Mouse (Mus musculus) bone marrow, adult 2 months (tissue): ENCODE measurements around the gene Cep89. TPM values are rescaled to one million over a fixed set of nuclear protein-coding genes. Genes with fewer than 3 reads are reported as not detected.

ENCODE experiments used
- H3K27ac ChIP-seq: fragments of 200-500 bp; 2 replicates; pipeline ENCODE4 v1.5.1; 2012; ENCODE audit warnings: low read depth, mild to moderate bottlenecking, control low read depth, inconsistent platforms, low read length; ENCODE audit not compliant: control insufficient read depth, poor library complexity, insufficient read depth
- H3K4me1 ChIP-seq: fragments of 200-500 bp; 2 replicates; pipeline ENCODE4 v1.6.1; 2011; ENCODE audit warnings: low read length; ENCODE audit not compliant: control insufficient read depth, insufficient read depth
- H3K4me3 ChIP-seq: fragments of 200-500 bp; replicated peaks from 2 replicates; pipeline ENCODE3; 2011; ENCODE audit warnings: mild to moderate bottlenecking, low read depth, low read length, control low read depth; ENCODE audit not compliant: control insufficient read depth
- CTCF ChIP-seq: fragments of 200-500 bp; IDR thresholded peaks from 2 replicates; pipeline ENCODE4 v1.5.1; 2011; ENCODE audit warnings: low read length, control low read depth; ENCODE audit not compliant: control insufficient read depth, insufficient read depth
- POLR2A ChIP-seq: fragments of 200-500 bp; IDR thresholded peaks from 2 replicates; pipeline ENCODE4 v1.6.1; 2011; ENCODE audit warnings: low read depth, mild to moderate bottlenecking, control low read depth, low read length, borderline replicate concordance; ENCODE audit not compliant: control insufficient read depth
- WGBS: fragments of 180-500 bp; shearing (Covaris S2); methylation state at CpG from one replicate; pipeline ENCODE4 v1.1.7; 2018; 5-methylcytosine and 5-hydroxymethylcytosine counted together
- polyA plus RNA-seq: library from polyadenylated mRNA; stranded (reverse); fragments of >200 nt; gene quantifications from 2 replicates; pipeline ENCODE4 v1.2.4, GENCODE M21; 2011; ENCODE audit warnings: low replicate concordance; ENCODE audit not compliant: missing spikeins, insufficient read depth, insufficient read length

Gene Cep89
- polyA plus RNA-seq, 1 experiment = 54.7 TPM

DNA sequence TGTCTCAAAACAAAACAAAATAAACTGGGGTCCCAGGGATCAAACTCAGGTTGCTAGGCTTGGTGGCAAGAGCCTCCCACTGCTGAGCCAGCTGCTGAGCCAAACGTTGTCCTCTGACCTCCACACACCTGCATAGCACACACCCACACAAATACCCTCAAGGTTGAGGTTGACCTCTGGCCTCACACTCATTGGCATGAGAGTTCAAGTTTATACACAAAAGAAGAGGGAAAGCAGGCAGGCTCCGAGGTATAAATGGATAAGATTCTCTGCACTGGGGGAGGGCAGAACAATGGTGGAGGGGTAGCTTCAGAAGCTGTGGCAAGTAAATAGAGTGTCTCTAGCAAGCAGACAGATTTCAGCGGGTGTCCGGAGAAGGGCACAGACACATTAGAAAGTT, 50.7 kb downstream of the Cep89 start:
- WGBS = 67% methylated on average over 4 of the region's 4 CpGs
- no peaks in the 10 kb centered on the region for H3K4me1 ChIP-seq
- TF ChIP-seq POLR2A (no peak), CTCF (no peak)
- H3K4me3 ChIP-seq = no peak overlapping the region
- H3K27ac ChIP-seq = no peak overlapping the region

DNA sequence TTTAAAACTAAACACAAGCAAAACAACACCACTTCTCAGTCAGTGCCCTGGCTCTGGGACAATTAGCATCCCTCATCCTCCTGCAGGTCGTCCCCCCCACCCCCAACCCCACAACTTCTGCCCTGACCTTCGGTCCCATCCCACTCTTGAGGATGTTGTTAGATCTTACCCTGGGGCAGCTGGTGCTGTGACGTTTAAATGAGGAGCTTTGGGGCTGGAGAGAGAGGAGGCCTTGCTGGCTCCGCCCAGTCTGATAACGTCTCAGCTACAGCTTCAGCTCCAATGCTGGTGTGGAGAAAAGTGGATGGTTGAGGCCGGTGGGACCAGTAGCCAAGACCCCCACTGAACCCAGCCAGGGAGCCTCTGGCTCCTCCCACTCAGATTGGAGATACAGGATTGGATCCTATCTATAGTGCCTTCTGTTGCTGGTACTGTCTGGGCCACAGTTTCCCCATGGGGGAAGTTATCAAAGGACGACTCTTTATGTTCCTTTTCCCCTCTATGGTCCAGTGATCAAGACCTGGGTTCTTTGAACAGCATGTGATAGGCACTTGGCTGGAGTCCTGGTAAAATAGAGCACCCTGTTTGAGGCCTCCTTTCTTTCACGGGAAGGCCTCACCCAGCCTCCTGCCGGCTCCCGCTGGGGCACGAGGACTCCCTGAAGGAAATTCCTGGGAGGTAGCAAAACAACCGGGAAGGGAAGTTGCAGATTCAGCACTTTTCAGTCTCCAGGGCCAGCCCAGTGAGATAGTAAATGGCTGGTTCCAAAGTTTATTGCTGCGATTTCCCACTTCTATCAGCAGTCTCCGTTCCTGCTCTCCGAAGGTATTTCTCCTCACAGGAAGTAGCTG, 51.4 kb downstream of the Cep89 start, which contains the start of gene Slc7a9:
Gene Slc7a9, plus strand, starts transcription at position 801 of the 851 bp plus-strand sequence.
- no peaks in the 10 kb centered on the region for H3K4me1 ChIP-seq
- no peak within 1 kb of the TSS for H3K27ac ChIP-seq
- WGBS = 34% methylated on average over 15 of the region's 15 CpGs
- no peak within 1 kb of the TSS for H3K4me3 ChIP-seq
- TF ChIP-seq POLR2A (no peak), CTCF (no peak)

DNA sequence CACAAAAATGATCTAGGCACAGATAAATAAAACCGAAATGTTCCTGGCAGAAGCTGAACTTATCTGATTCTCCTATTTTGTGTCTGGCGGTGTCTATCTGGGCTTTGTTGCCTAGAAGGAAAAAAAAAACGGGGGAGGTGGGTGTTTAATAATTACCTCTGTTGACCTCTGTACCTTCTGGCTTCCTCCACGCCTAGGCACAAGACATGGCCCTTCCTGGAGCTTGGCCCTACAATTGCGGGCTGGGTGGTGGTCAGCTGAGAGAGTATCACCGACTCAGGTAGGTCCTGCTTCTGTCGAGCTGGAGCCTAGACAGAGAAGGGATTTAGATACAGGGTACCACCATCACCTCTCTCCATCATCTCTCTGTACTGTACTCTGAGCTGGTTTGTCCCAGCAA, 52.0 kb downstream of the Cep89 start:
- Histone ChIP-seq H3K4me3 (no peak overlapping the region), H3K27ac (no peak overlapping the region), H3K4me1 (no peaks in the 10 kb centered on the region)
- WGBS = 73% methylated on average over 7 of the region's 7 CpGs
- no peak for TF ChIP-seq POLR2A
- no peak for TF ChIP-seq CTCF

DNA sequence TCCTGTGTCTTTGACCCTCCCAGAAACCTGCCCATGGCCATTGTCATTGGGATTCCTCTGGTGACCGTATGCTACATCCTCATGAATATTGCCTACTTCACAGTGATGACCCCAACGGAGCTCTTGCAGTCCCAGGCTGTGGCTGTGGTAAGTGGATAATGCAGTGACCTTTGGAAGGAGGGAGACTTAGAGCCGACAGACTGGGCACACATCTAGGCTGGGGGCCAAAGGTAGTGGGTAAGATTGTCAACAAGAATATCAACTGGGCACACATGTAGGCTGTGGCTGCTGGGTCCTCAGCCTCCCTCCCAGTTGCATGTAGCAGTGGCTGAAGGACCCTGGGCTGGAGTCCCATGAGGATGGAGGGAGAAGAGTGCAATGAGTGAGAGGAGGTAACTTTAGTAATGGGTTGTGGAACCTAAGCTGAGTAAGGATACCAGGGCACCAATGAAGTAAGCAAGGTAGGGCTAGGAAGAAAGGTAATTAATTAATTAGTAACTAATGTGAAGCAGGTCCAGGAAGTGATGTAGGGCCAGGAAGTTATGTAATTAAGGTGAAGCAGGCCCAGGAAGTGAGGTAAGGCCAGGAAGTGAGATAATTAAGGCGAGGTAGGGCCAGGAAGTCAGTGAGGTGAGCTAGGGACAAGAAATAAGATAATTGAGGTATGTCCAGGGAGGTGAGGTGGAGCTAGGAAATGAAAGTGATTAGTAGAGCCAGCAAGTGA, 59.4 kb downstream of the Cep89 start:
- no peaks in the 10 kb centered on the region; the same call in 1 of the 2 replicates for H3K4me1 ChIP-seq
- WGBS = 61% methylated on average over 4 of the region's 4 CpGs
- TF ChIP-seq POLR2A (no peak), CTCF (no peak)
- no peak overlapping the region for H3K4me3 ChIP-seq
- no peak overlapping the region for H3K27ac ChIP-seq

DNA sequence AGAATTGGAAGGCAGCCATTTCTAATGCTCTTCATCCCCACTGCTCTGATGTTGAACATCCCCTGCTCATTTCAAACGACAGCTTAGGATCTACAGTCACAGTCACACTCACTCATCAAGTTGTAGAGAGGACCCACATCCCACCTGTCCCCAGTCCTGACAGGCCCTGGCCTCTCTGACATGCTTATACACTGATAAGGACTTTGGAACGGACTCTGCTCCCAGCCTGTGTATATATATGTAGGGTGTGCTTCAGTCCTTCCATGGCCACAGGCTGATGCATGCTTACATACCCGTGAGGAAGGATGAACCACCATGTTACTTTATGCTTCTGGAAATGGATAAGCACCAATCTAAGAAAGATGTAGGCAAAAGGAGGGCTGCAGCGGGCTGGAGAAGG, 64.1 kb downstream of the Cep89 start:
- Histone ChIP-seq H3K4me3 (no peak overlapping the region), H3K27ac (no peak overlapping the region), H3K4me1 (no peaks in the 10 kb centered on the region; the same call in 1 of the 2 replicates)
- TF ChIP-seq CTCF (no peak), POLR2A (no peak)
- WGBS = 72% methylated on average over 4 of the region's 4 CpGs

DNA sequence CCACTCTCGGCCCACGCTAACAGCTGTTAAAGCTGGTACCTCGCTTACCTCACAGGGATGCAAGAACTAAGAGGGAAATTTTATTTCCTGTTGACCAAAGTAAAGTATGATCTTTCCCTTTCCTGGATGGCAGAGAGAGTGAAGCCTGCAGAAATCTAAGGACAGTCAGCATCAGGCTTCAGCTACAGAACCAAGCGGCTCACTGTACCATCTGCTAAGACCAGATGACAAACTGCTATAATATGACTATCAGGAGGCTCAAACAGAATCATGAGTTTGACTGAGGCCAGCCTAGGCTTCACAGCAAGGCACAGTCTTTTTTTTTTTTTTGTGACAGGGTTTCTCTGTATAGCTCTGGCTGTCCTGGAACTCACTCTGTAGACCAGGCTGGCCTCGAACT, 68.2 kb downstream of the Cep89 start:
- Histone ChIP-seq H3K4me3 (no peak overlapping the region), H3K27ac (no peak overlapping the region), H3K4me1 (no peaks in the 10 kb centered on the region)
- whole genome bisulfite sequencing = 80% methylated on average over 5 of the region's 5 CpGs
- TF ChIP-seq CTCF = no peak
- no peak for TF ChIP-seq POLR2A

DNA sequence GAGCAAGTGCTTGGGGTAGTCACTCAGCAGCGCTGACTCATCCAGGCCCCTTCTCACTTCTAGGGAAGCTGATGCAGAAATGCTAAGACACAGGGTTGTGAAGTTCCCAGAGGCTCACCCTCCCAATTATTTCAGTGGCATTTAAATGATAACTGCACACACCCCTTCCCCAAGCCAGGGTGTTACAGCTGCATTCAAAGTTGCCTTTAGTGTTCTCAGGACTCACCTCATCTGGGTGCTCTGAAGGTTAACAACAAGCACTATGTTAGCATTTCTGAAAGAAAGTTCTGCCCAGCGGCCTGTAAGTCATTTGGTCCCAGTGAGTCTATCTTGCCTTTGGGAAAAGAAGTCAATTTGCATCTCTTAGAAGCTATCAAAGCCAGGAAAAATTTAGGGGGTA, 71.0 kb downstream of the Cep89 start:
- H3K4me1 ChIP-seq = no peaks in the 10 kb centered on the region
- H3K27ac ChIP-seq = no peak overlapping the region
- TF ChIP-seq POLR2A (no peak), CTCF (no peak)
- 76% methylated on average over 2 of the region's 2 CpGs for WGBS
- no peak overlapping the region for H3K4me3 ChIP-seq

DNA sequence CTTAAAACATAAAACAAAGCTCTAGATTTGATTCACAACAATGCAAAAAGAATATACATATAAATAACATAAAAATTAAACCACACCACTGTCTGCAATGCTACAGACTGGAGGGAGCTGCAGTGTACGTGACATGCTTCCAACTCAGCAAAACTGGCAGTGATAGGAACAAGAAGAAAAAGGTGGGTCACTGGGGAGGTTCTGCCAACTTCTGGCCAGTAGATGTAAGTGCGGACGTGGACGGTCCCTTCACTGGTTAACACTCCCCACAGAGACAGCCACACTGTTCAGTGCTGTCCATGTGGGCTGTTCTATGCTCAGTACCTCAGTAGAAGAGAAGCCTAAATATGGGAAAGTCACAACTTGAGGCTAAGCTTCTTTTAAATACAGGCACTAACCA, 74.0 kb downstream of the Cep89 start:
- 46% methylated on average over 4 of the region's 4 CpGs for WGBS
- no peak overlapping the region for H3K4me3 ChIP-seq
- H3K27ac ChIP-seq = no peak overlapping the region
- H3K4me1 ChIP-seq = no peaks in the 10 kb centered on the region
- TF ChIP-seq POLR2A (no peak), CTCF (no peak)
